Mouse (Mus musculus): ENCODE measurements around the gene Ces1d. TPM values are rescaled to one million over a fixed set of nuclear protein-coding genes. Genes with fewer than 3 reads are reported as not detected.

The Ces1d gene
- polyA plus RNA-seq, 1 experiment from 2014 or later: 408 TPM

GRCm38 (mm10) chr8:93131233-93131980, 66.2 kb downstream of the Ces1d start, which contains the start of gene Ces1c:
Gene Ces1c (minus strand): TSS chr8:93131283.
- Histone ChIP-seq H3K4me2 (replicated peaks; ENCODE audit: low read depth, low read length) (no peak within 1 kb of the TSS), H3K27me3 (replicated peaks; ENCODE audit: insufficient read depth, low read length) (no peaks in the 10 kb centered on the region), H3K36me3 (ENCODE audit: insufficient read depth, low read length) (no peaks in the 10 kb centered on the region), H3K27ac (ENCODE audit: low read length) (no peak within 1 kb of the TSS), H3K9ac (replicated peaks; ENCODE audit: low read depth) (no peak within 1 kb of the TSS), H3K9me3 (ENCODE audit: low read length) (no peaks in the 10 kb centered on the region), H3K4me3 (ENCODE audit: low read depth, low read length) (no peak within 1 kb of the TSS), H3K4me1 (ENCODE audit: insufficient read depth, low read depth, low read length) (no peaks in the 10 kb centered on the region)
- 69% methylated on average over 3 of the region's 3 CpGs for WGBS
- DNase-seq (ENCODE audit: low spot score) (no peak), ATAC-seq (no peak)
- no peak for TF ChIP-seq CTCF (IDR thresholded peaks at IDR 0.05)
- no peak for TF ChIP-seq EP300 (IDR thresholded peaks at IDR 0.05)

- no peak for TF ChIP-seq CTCF (IDR thresholded peaks at IDR 0.05)
- no peak for TF ChIP-seq EP300 (IDR thresholded peaks at IDR 0.05)
- Histone ChIP-seq H3K27ac (ENCODE audit: low read length) (no peak overlapping the region), H3K9ac (replicated peaks; ENCODE audit: low read depth) (no peak overlapping the region), H3K4me2 (replicated peaks; ENCODE audit: low read depth, low read length) (no peak overlapping the region), H3K4me3 (ENCODE audit: low read depth, low read length) (no peak overlapping the region), H3K27me3 (replicated peaks; ENCODE audit: insufficient read depth, low read length) (no peaks in the 10 kb centered on the region), H3K9me3 (ENCODE audit: low read length) (no peaks in the 10 kb centered on the region), H3K4me1 (ENCODE audit: insufficient read depth, low read depth, low read length) (no peaks in the 10 kb centered on the region), H3K36me3 (ENCODE audit: insufficient read depth, low read length) (no peaks in the 10 kb centered on the region)
- ATAC-seq (no peak), DNase-seq (ENCODE audit: low spot score) (no peak)
- WGBS: 61% methylated on average over 2 of the region's 2 CpGs
These were observed 71.2 kb downstream of the Ces1d start for GRCm38 (mm10) chr8:93126476-93126875.

DNA sequence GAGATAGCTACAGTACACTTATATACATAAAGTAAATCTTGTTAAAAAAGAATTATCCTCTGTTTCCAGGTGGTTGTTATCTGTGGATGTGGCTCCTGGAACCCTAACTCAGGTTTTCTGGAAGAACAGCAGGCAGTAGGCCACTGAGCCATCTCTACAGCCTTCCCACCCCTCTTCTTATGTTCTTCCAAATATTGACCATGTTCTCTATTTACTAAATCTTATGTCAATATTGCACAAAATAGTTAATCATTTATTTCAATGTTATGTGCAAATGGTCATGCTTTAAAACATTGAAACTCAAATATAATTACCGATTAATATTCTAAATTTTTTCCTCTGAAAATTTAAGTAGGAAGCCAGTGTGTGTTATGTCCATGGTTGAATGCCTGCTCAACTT, 75.6 kb downstream of the Ces1d start:
- Histone ChIP-seq H3K27me3 (replicated peaks; ENCODE audit: insufficient read depth, low read length) (no peaks in the 10 kb centered on the region), H3K4me1 (ENCODE audit: insufficient read depth, low read depth, low read length) (no peaks in the 10 kb centered on the region), H3K4me3 (ENCODE audit: low read depth, low read length) (no peak overlapping the region), H3K9me3 (ENCODE audit: low read length) (no peaks in the 10 kb centered on the region), H3K4me2 (replicated peaks; ENCODE audit: low read depth, low read length) (no peak overlapping the region), H3K9ac (replicated peaks; ENCODE audit: low read depth) (no peak overlapping the region), H3K36me3 (ENCODE audit: insufficient read depth, low read length) (no peaks in the 10 kb centered on the region), H3K27ac (ENCODE audit: low read length) (no peak overlapping the region)
- WGBS: 87% methylated on average over 1 of the region's 1 CpGs
- DNase-seq (ENCODE audit: low spot score): no peak
- no peak for ATAC-seq
- TF ChIP-seq EP300 (IDR thresholded peaks at IDR 0.05) (no peak), CTCF (IDR thresholded peaks at IDR 0.05) (no peak)

Other genes with a start within 250 kb of the Ces1d start
- gene Slc6a2, start 237.8 kb downstream of the Ces1d start, polyA plus RNA-seq (2015; fragmentation: Nextera tagmentation; extraction: Ambion mirVana): 0.63 and 0.93 TPM in 2 replicates
- gene Ces1a, start 149.6 kb downstream of the Ces1d start, polyA plus RNA-seq (2015; fragmentation: Nextera tagmentation; extraction: Ambion mirVana): not detected in 2 replicates
- gene Ces1b, start 117.8 kb downstream of the Ces1d start, polyA plus RNA-seq (2015; fragmentation: Nextera tagmentation; extraction: Ambion mirVana): 0.37 and 0.61 TPM in 2 replicates
- 0.08 and 0.24 TPM in 2 replicates for gene Ces1c, start 66.6 kb downstream of the Ces1d start, polyA plus RNA-seq (2015; fragmentation: Nextera tagmentation; extraction: Ambion mirVana)
- 2.7 and 3.8 TPM in 2 replicates for gene Ces1e, start 31.8 kb upstream of the Ces1d start, polyA plus RNA-seq (2015; fragmentation: Nextera tagmentation; extraction: Ambion mirVana)
- gene Ces1f, start 81.9 kb upstream of the Ces1d start, polyA plus RNA-seq (2015; fragmentation: Nextera tagmentation; extraction: Ambion mirVana): 1.1 and 1.3 TPM in 2 replicates
- gene Ces1g, start 139.5 kb upstream of the Ces1d start, polyA plus RNA-seq (2015; fragmentation: Nextera tagmentation; extraction: Ambion mirVana): 0.10 TPM in 1 of 2 replicates, not detected in the other
- not detected in 2 replicates for gene Ces1h, start 181.9 kb upstream of the Ces1d start, polyA plus RNA-seq (2015; fragmentation: Nextera tagmentation; extraction: Ambion mirVana)